Mouse (Mus musculus): ENCODE data around the gene Ube2v1.
A peak's percentile ranks its signal among the peaks of the same experiment; 100 is the strongest.

DNA sequence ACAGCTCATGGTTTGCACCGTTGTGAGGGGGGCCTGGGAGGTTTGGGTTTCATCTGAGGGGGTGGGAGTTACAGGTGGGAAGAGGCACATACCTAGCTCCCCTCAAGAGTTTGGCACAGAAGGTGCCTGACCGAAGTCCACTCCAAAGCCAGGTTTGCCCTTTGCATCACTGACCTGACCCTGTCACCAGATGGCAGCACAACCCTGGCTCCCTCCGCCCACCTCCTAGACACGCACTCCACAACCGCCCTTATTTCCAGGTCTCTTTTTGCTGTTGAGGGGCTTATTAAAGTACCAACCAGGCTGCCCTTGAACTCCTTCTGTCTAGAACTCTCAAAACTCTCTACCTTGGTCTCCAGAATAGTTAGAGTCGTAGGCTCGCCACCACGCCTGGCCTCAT lies 9.4 kb upstream of the Ube2v1 start:
- peak; percentile 68 for TF ChIP-seq CTCF (IDR thresholded peaks at IDR 0.05; ENCODE audit: control insufficient read depth, insufficient read depth, insufficient read length)
- TF ChIP-seq CEBPB (IDR thresholded peaks at IDR 0.05; ENCODE audit: low read depth): no peak

Data from C2C12 (cell line).